Mouse (Mus musculus) central nervous system, embryonic 14 days (tissue): Measurements from ENCODE around the gene Tax1bp1. TPM values are rescaled to one million over a fixed set of nuclear protein-coding genes. Genes with fewer than 3 reads are reported as not detected.

Source experiments
- polyA plus RNA-seq: library from polyadenylated mRNA; depleted of rRNA; stranded (reverse); fragments of >200 nt; gene quantifications from 2 replicates; pipeline ENCODE4 v1.2.3, GENCODE M21; 2012; rRNA removed

Gene Tax1bp1
- 63.5 and 67.7 TPM in 2 replicates for polyA plus RNA-seq

DNA sequence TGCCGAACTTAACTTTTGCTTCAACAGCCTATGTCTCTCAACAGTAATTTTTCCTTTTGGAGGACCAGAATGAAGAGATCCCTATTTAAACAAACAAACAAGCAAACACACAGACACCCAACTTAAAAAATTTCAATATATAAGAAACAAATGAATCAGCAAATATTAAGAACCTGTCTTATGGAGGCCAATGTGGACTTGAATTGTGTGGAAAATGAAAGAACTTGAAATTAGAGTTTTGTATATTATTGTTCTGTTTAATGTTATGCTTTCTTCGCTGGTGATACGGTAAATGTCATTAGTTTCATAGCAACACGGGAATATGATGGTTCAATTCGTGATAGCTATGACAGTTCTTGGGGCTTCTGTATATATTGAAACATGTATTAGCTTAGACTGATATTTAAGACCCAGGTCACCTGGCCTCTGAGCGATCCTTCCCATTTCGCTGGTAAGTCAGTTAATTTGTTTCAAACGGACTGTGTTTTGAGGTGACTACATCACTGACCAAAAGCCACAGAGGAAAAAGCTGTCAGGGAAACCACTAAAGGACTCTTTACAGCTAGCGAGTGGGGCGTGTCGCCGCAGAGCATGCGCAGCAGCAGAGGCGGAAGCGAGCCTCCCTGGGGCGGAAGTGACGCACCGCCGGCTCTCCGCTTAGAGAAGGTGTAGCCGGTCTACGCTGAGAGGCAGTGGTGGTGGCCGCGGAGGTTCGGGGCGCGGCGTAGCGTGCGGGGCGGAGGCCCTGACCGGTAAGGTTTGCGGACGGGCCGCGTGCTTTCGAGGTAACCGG lies at the start of gene Tax1bp1:
Gene Tax1bp1 (plus strand): TSS at position 626 of the 793 bp plus-strand sequence.

Other genes with a start within 250 kb of the Tax1bp1 start
- gene Hibadh, start 73.3 kb upstream of the Tax1bp1 start, polyA plus RNA-seq, result 34.9 and 35.7 TPM in 2 replicates